Mouse (Mus musculus): ENCODE measurements around the gene Hs3st4.

Gene Hs3st4

DNA sequence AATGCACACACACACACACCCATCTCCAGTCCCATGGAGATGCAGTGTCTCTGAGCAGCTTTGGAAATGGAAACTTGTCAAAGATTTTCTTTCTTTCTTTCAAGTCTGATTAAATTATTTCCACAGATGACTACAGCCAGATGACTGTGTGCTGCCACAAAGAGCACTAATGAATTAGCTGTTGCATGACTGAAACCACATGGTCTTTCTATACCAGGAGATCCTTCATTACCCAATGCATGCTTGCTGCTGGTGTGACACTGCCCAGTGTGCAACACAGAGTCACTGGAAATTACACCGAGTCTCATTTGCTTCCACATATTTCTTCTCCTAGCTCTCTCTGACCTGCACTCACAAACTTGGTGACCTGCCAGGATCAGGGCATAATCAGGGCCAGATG lies 353.0 kb downstream of the Hs3st4 start:
- DNase-seq (ENCODE audit: extremely low read depth, insufficient read length, low spot score): no peak

DNA sequence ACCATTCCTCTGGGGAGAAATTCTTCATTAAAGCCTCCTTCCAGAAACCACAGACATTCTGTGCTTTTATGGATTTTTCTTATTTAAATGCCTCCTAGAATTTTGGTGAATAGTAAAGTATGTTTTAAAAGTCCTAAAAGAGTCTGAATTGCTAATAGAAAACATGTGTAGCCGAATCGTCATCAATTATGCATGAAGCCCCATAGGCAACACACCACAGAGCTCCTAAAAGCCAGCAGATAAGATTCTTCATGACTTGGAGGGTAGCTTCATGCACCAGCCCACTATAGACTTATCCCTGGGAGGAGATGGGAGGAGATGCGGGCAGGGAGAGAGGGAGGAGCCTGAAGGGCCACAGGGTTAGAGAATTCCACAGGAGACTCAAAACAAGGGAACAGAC lies 358.8 kb downstream of the Hs3st4 start:
- DNase-seq (ENCODE audit: extremely low read depth, insufficient read length, low spot score): no peak

DNA sequence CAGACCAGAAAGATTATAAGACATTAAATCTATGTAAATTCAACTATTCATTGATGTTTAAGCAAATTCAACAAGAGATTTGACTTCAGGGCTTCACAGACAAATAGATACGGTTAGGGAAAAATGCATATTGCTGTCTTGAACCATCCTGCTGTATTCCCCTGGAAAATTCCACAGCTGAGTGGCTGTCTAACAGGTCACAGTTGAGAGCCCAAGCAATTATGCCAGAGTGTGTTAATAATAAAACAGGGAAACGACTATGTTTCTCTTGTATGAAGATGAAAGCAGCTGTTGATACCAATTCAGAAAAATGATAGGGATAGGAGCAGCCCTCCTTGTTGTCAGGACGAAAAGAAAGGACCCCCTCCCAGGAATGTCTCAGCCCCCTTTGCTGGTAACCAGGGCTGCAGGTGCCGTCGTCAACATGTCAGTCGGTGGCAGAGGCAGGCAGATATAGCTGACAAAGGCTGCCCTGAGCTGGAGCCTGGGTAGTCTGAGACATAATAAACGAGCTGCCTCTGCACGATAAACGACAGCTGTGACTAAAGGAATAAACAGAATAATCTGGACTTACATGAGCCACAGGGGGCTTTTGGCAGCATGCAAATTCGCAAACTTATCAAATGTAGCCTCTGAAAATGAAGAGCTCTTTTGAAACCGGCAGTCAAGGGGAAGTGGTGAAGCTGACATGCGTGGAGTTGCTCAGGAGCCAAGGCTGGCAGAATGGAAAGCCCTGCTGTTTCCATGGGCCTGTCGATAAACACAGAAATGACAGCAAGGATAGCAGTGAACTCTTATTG lies 364.7 kb downstream of the Hs3st4 start:
- no peak for DNase-seq (ENCODE audit: extremely low read depth, insufficient read length, low spot score)

DNA sequence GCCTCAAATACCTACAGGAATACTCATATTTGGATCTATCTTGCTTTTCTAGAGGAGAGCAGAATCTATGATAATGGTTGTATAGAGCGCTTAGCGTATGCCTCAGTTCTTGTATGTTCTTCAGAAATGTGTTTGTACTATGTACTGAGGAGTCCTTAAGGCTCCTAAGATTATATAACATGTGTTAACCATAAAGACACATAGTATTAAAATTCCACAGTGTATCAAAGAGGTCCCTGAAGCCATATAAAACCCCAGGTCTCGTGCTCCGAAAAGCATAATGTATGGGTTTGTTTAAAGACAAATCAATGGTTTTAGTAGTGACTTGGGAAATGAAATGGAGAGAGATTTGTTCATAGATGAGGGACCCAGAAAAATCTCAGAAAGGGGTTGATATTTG lies 371.4 kb downstream of the Hs3st4 start:
- DNase-seq (ENCODE audit: extremely low read depth, insufficient read length, low spot score): no peak

DNA sequence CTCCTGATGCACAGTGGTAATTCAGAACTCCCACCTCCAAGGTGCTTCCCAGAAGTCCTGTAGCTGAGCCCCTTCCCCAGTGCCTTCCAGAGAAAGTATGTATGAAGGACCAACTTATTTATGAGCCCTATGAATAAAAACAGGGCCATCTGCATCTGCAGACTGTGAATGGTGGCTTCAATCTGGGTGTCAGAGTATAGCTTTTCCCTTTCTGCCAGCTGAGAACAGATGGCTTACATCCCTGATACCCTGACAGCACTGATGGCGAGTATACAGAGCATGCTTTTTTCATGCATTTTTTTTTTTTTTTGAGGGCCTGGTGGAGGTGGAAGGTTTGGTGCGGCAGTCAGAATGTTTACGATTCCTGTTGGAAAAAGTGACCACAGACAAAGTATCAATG lies 375.4 kb downstream of the Hs3st4 start:
- no peak for DNase-seq (ENCODE audit: extremely low read depth, insufficient read length, low spot score)

DNA sequence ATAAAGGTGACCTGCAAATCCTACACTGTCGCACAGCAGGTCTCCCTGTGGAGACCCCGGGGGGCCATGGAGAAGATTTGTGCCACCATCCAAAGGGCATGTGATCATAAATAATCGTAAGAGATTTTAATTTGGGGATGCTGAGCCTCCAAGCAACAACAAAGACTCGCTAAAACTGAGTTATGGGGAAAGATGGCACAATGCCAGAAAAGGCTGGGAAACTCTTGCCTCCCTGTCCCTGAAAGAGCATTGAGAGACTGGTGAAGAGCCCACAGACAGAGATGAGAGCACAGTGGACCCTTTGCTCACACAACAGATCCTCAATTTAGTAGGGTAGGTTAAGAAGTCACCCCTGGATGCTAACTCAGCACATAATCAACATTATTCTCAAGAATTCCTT lies 377.2 kb downstream of the Hs3st4 start:
- no peak for DNase-seq (ENCODE audit: extremely low read depth, insufficient read length, low spot score)

DNA sequence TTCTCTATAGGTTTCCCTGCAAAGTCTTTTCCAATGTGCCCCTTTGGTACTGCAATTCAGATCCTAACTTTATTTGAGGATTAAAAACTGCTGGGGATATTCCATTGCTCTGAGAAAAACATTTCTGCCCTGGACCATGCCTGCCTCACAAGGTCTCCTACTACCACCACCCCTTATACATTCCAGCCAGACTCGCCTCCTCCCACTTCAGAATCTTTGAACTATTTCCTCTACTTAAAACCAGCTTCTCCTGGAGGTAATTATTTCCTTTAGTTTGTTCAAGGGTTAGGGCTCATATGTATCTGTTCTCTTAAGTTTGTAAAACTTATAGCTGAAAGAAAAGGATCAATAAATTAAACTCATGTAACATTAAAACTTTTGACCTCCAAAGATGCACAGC lies 389.6 kb downstream of the Hs3st4 start:
- no peak for DNase-seq (ENCODE audit: extremely low read depth, insufficient read length, low spot score)

DNA sequence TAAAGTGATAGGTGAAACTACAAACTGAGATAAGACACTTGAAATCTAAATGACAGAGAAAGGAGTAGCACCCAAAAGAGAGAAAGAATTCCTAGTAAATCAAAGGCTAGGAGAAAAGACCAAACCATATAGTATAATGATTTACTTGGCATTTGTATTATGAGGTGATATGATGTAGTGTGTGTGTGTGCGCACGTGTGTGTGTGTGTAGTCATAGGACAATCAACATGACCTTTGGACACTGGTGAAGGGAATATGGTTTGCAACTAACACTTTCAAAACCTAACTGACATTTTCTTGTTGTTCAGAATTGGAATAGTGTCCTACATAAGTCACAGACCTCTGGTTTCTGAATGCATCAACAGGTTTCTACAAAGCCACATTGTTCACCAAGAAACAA lies 390.0 kb downstream of the Hs3st4 start:
- no peak for DNase-seq (ENCODE audit: extremely low read depth, insufficient read length, low spot score)

DNA sequence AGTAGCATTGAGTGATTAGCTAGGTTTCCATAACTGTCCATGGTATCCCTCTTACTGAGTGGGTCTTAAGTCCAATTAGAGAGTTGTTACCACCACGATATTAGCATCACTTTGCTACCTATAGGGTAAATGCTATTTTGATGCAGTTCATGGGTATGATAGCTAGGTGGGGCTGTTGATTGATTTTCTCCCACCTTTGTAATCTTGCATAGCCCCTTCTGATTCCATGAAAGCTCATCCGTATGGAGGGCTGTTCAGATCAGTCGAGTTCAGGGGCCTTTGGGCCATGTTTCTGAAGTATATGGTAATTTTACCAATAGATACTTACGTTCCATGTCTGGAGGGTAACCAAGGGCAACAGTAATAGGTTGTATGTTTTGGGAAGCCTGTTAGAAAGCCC lies 400.8 kb downstream of the Hs3st4 start:
- no peak for DNase-seq (ENCODE audit: extremely low read depth, insufficient read length, low spot score)

DNA sequence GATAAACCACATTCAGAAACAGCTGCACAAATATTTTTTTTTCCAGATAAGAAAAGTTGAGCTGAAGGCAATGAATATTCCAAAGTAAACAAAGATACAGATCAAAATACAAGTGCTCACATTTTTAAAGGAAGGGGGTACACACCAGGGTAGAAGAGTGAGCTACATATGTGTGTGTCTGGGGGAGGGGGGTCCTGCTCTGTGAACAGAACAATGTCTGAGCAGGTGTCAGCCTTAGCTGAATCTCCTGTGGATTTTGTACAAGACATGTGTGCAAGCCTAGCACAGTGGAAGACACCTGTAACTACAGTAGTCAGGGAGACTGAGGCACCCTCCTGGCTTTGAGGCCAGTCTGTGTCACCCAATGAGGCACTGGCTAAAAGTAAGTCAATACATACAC lies 416.5 kb downstream of the Hs3st4 start:
- no peak for DNase-seq (ENCODE audit: extremely low read depth, insufficient read length, low spot score)

DNA sequence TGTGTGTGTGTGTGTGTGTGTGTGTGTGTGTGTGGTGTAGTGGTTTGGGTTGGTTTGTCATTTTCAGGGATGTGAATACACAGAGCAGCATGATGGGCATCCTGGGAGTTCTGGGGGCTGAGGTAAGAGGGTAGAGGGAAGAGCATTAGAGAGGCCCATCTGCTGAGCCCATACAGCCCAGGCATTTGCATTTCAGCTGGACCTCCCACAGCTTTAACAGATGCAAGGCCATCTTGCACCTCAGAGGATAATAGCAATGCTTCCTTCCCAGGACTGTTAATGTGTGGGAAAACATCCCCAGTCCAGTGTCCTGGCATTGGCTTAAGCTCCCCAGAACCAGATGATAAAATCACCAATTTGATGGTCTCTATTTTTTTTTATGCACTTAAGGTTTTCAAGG lies 444.3 kb downstream of the Hs3st4 start:
- DNase-seq (ENCODE audit: extremely low read depth, insufficient read length, low spot score): no peak
